Mouse (Mus musculus) stomach, postnatal 0 days (tissue): ENCODE data around the gene Zfand6. TPM values are rescaled to one million over a fixed set of nuclear protein-coding genes. Genes with fewer than 3 reads are reported as not detected.

Source experiments
- ATAC-seq: fragments of 200-750 bp; cut with Nextera tagmentation; 2 replicates; pipeline ENCODE4 v1.8.0; 2017; ENCODE audit not compliant: low FRiP score, low TSS enrichment
- DNase-seq: peaks from one replicate; pipeline ENCODE4 v3.0.0-alpha.2; 2016; ENCODE audit warnings: low spot score
- H3K27ac ChIP-seq: fragments of 300-500 bp; sonication (generic); replicated peaks from 2 replicates; pipeline ENCODE4 v1.5.1; 2014; ENCODE audit warnings: mild to moderate bottlenecking, control low read depth
- H3K27me3 ChIP-seq: fragments of 300-500 bp; sonication (generic); 2 replicates; pipeline ENCODE4 v1.6.1; 2014; ENCODE audit warnings: low read length; ENCODE audit not compliant: control insufficient read depth, insufficient read depth
- H3K36me3 ChIP-seq: fragments of 300-500 bp; sonication (generic); 2 replicates; pipeline ENCODE4 v1.6.1; 2014; ENCODE audit warnings: low read length, mixed read lengths; ENCODE audit not compliant: control insufficient read depth, insufficient read depth
- H3K4me1 ChIP-seq: fragments of 300-500 bp; sonication (generic); replicated peaks from 2 replicates; pipeline ENCODE4 v1.6.1; 2014; ENCODE audit warnings: antibody characterized with exemption; ENCODE audit not compliant: control insufficient read depth, insufficient read depth
- H3K4me2 ChIP-seq: fragments of 300-500 bp; sonication (generic); replicated peaks from 2 replicates; pipeline ENCODE4 v1.6.1; 2014; ENCODE audit warnings: low read depth, mild to moderate bottlenecking, control low read depth, moderate library complexity
- H3K4me3 ChIP-seq: fragments of 300-500 bp; sonication (generic); 2 replicates; pipeline ENCODE4 v1.5.1; 2014; ENCODE audit warnings: low read depth, low read length, control low read depth
- H3K9ac ChIP-seq: fragments of 300-500 bp; sonication (generic); 2 replicates; pipeline ENCODE4 v1.6.1; 2014; ENCODE audit warnings: mild to moderate bottlenecking, low read length, control low read depth, mixed read lengths
- H3K9me3 ChIP-seq: fragments of 300-500 bp; sonication (generic); 2 replicates; pipeline ENCODE4 v1.6.1; 2016; ENCODE audit warnings: low read length; ENCODE audit not compliant: control insufficient read depth
- CTCF ChIP-seq: IDR thresholded peaks from 2 replicates; pipeline ENCODE4 v1.5.1; 2016; ENCODE audit warnings: antibody characterized with exemption, low read depth, mild to moderate bottlenecking, moderate library complexity
- EP300 ChIP-seq: optimal IDR thresholded peaks from 2 replicates; pipeline ENCODE3; 2016; ENCODE audit warnings: antibody characterized with exemption
- WGBS: fragments of 180-500 bp; shearing (Covaris S2); extraction: QIAGEN DNeasy Blood & Tissue Kit; methylation state at CpG from one replicate; pipeline ENCODE4 v1.1.7; 2014; 5-methylcytosine and 5-hydroxymethylcytosine counted together
- polyA plus RNA-seq: library from polyadenylated mRNA; unstranded; fragments of >200 nt; fragmentation: Nextera tagmentation; extraction: Ambion mirVana; gene quantifications from 2 replicates; pipeline ENCODE4 v1.2.1, GENCODE M21; 2015

Gene Zfand6
- polyA plus RNA-seq, 1 experiment from 2014 or later = 128 TPM

DNA sequence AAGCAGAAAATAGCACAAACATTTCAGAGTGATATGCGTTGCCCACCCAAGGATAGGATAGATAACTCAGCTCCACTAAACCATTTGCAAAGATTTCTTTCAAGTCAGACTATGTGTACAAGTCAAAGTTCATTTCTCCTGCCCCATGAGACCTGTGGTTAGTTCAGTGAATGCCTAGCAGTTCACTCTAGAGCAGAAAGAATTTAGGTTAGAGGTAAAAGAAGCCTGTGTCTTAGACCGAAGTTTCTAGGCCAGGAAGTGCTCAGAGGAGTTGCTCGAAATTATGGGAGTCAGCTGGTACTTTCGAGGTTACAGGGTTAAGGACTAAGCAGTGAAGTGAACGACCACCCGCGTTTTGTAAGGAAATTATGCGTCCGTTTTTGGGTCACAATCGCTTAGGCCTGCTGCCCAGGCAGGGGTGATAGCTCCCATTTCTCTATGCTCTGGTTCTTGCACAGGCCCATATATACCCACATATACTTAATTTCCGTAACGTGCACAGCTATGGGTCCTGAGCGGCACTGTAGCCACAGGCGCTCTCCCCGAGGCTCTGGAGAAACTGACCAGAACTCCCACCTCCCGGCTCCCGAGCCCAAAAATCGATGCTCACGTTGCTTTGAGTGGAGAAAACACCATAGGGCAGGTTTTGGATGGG lies 84.6 kb downstream of the Zfand6 start:
- TF ChIP-seq EP300 (no peak), CTCF (no peak)
- no peaks in the 10 kb centered on the region for H3K36me3 ChIP-seq
- DNase-seq (no peak), ATAC-seq (peak; percentile 53)
- 10% methylated on average over 19 of the region's 19 CpGs for WGBS
- H3K9ac ChIP-seq = peak overlapping the region; percentile 63
- no peaks in the 10 kb centered on the region for H3K4me1 ChIP-seq
- no peaks in the 10 kb centered on the region for H3K27me3 ChIP-seq
- peak overlapping the region; percentile 61 for H3K27ac ChIP-seq
- H3K4me3 ChIP-seq = peak overlapping the region; percentile 57
- no peaks in the 10 kb centered on the region for H3K9me3 ChIP-seq
- H3K4me2 ChIP-seq = peak overlapping the region; percentile 96

DNA sequence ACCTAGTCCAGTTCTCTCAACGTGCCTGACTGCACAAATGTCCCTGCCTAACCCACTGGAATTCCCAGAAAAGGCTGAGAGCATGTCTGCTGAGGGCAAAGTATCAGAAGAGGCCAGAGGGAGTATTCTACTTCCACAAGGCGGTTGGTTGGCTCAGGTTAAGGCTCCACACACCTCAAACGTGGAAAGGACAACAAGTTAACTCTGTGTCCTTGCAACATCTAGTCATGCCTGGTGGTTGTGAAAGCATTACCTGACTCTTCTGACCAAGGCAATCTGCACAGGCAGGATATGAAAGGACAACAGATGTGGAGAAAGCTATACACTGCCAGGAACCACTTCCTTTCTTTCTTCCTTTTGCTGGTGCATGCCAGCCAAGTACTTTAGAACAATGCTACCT lies 85.3 kb downstream of the Zfand6 start:
- Histone ChIP-seq H3K27me3 (no peaks in the 10 kb centered on the region), H3K9me3 (no peaks in the 10 kb centered on the region), H3K36me3 (no peaks in the 10 kb centered on the region), H3K4me2 (no peak overlapping the region), H3K4me1 (no peaks in the 10 kb centered on the region), H3K9ac (no peak overlapping the region), H3K4me3 (no peak overlapping the region), H3K27ac (no peak overlapping the region)
- ATAC-seq (peak; percentile 9; the same call in 1 of the 2 replicates), DNase-seq (peak; percentile 19)
- TF ChIP-seq CTCF (no peak), EP300 (no peak)
- 56% methylated on average over 3 of the region's 3 CpGs for WGBS

DNA sequence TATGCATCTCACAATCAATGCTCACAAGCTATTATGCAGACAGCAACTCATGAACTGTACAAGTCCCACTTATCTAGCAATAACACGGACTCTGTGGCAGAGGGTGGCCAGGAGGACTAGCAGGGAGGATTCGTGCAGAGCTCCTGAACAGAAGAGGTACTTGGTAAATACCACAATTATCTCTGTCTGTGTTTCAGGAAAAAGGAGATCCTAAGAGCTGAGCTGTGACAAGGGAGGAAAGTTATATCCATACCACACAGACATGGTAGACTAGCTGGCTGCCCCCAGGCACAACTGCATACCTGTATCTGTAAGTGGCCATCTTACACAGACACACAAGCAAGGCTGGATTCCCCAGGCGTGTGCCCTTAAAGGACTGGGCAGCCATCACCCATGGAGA lies 88.4 kb downstream of the Zfand6 start:
- Histone ChIP-seq H3K4me1 (no peaks in the 10 kb centered on the region), H3K4me2 (no peak overlapping the region), H3K27me3 (no peaks in the 10 kb centered on the region), H3K27ac (no peak overlapping the region), H3K36me3 (no peaks in the 10 kb centered on the region), H3K9ac (no peak overlapping the region), H3K9me3 (no peaks in the 10 kb centered on the region), H3K4me3 (no peak overlapping the region)
- TF ChIP-seq EP300 (no peak), CTCF (no peak)
- no peak for DNase-seq
- no peak for ATAC-seq
- 81% methylated on average over 3 of the region's 3 CpGs for WGBS

DNA sequence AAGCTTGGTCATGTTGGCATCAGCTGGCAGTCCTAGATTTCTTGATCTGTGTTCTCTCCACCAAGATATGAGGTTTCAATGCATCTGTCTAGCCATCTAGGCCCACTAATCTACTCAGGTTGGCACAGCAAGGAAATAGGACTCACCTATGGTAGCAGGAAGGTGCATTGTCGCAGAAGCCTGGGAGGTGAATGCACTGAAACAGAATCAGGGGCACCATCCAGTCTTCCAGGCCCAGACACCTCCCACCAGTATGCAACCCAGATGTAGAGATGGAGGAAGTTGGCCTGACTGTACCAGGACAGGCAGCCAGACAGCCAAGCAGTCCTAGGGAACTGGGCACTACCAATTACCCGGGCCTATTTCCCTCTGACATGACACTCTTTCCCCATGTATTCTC lies 89.1 kb downstream of the Zfand6 start:
- ATAC-seq = no peak
- 86% methylated on average over 2 of the region's 2 CpGs for WGBS

GRCm38 (mm10) chr7:84596633-84597032 lies 93.1 kb downstream of the Zfand6 start:
- no peak overlapping the region for H3K9ac ChIP-seq

More for the DNA sequence above, 89.1 kb downstream of the Zfand6 start:
- TF ChIP-seq EP300 (no peak), CTCF (no peak)
- H3K9ac ChIP-seq = no peak overlapping the region
- DNase-seq = no peak
- H3K27ac ChIP-seq = no peak overlapping the region
- no peaks in the 10 kb centered on the region for H3K9me3 ChIP-seq
- no peak overlapping the region for H3K4me2 ChIP-seq
- H3K36me3 ChIP-seq = no peaks in the 10 kb centered on the region
- no peak overlapping the region for H3K4me3 ChIP-seq
- H3K4me1 ChIP-seq = no peaks in the 10 kb centered on the region
- H3K27me3 ChIP-seq = no peaks in the 10 kb centered on the region

DNA sequence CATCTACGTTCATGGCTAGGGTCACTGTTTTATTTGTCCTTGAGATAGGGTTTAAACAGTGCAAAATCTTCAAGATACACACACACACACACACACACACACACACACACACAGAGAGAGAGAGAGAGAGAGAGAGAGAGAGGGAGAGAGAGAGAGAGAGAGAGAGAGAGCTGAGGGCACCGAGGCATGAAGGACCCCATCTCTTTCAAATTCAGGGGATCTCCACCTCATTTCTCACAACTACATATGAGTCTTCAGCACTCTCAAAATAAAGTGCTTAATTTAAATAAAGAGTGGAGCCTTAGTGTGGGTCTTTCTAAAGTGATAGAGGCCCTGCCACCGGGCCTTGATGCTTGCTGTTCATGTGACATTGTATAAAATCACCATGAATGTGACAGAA lies 93.8 kb downstream of the Zfand6 start:
- no peaks in the 10 kb centered on the region for H3K36me3 ChIP-seq
- H3K27ac ChIP-seq = no peak overlapping the region
- TF ChIP-seq EP300 = no peak
- TF ChIP-seq CTCF = no peak
- DNase-seq (no peak), ATAC-seq (no peak)
- 78% methylated on average over 3 of the region's 3 CpGs for WGBS
- no peaks in the 10 kb centered on the region for H3K27me3 ChIP-seq
- H3K9me3 ChIP-seq = no peaks in the 10 kb centered on the region
- H3K9ac ChIP-seq = no peak overlapping the region
- H3K4me3 ChIP-seq = no peak overlapping the region
- no peaks in the 10 kb centered on the region for H3K4me1 ChIP-seq
- no peak overlapping the region for H3K4me2 ChIP-seq

More at GRCm38 (mm10) chr7:84596633-84597032, 93.1 kb downstream of the Zfand6 start:
- no peaks in the 10 kb centered on the region for H3K36me3 ChIP-seq
- H3K4me3 ChIP-seq = no peak overlapping the region
- no peak for TF ChIP-seq CTCF
- no peak for TF ChIP-seq EP300
- 81% methylated on average over 3 of the region's 3 CpGs for WGBS
- no peaks in the 10 kb centered on the region for H3K4me1 ChIP-seq
- DNase-seq (no peak), ATAC-seq (no peak)
- no peak overlapping the region for H3K27ac ChIP-seq
- no peak overlapping the region for H3K4me2 ChIP-seq
- no peaks in the 10 kb centered on the region for H3K9me3 ChIP-seq
- H3K27me3 ChIP-seq = no peaks in the 10 kb centered on the region
